Mouse (Mus musculus): Measurements from ENCODE around the gene Bpifb9b. TPM values are rescaled to one million over a fixed set of nuclear protein-coding genes. Genes with fewer than 3 reads are reported as not detected.
"Not testable (repeated sequence)": the region's sequence is repeated elsewhere in the genome, so short reads cannot be mapped to it uniquely, and the experiment has no call there.

The Bpifb9b gene
- polyA plus RNA-seq (2014; fragmentation: Nextera tagmentation; extraction: Ambion mirVana), result not detected in 2 replicates

DNA sequence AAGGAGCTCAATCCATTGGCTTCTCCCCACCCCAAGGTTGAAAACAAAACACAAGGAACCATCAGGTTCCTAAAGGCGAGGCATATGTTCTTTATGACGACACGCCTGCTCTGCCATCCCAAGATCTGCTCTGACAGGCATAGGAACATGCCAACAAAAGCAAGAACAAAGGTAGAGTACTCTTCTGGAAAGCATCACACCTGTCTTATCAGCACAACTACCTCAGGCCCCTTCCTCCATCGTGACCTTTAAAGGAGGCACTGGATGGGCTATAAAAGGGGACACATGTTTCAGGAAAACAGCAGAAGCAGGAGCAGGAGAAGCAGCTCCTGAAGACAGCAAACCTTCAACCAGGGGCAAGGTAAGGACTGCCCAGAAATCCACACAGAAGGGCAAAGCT is at the start of gene Bpifb9b:
Gene Bpifb9b (plus strand): TSS at position 301 of the 400 bp plus-strand sequence.
- not testable (repeated sequence) for ATAC-seq (ENCODE audit: low read depth); H3K4me2 ChIP-seq (ENCODE audit: low read depth, low read length); H3K9me3 ChIP-seq (ENCODE audit: control insufficient read depth, low read length); H3K27ac ChIP-seq (ENCODE audit: low read depth, low read length); H3K4me1 ChIP-seq (ENCODE audit: control insufficient read depth, insufficient read depth, low read length); H3K9ac ChIP-seq (replicated peaks; ENCODE audit: low read depth, low read length); H3K36me3 ChIP-seq (ENCODE audit: control insufficient read depth, insufficient read depth, low read length); H3K4me3 ChIP-seq (ENCODE audit: low read depth, low read length); H3K27me3 ChIP-seq (ENCODE audit: control insufficient read depth, insufficient read depth, low read length)
- WGBS, result 86% methylated on average over 4 of the region's 4 CpGs

DNA sequence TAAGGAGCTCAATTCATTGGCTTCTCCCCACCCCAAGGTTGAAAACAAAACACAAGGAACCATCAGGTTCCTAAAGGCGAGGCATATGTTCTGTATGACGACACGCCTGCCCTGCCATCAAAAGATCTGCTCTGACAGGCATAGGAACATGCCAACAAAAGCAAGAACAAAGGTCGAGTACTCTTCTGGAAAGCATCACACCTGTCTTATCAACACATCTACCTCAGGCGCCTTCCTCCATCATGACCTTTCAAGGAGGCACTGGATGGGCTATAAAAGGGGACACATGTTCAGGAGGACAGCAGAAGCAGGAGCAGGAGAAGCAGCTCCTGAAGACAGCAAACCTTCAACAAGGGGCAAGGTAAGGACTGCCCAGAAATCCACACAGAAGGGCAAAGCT is 49.5 kb upstream of the Bpifb9b start, which contains the start of gene Bpifb9a:
Gene Bpifb9a (plus strand): TSS at position 301 of the 400 bp plus-strand sequence.
- 88% methylated on average over 5 of the region's 5 CpGs for WGBS
- H3K4me2 ChIP-seq (ENCODE audit: low read depth, low read length); H3K9me3 ChIP-seq (ENCODE audit: control insufficient read depth, low read length); H3K4me3 ChIP-seq (ENCODE audit: low read depth, low read length); H3K27ac ChIP-seq (ENCODE audit: low read depth, low read length); H3K27me3 ChIP-seq (ENCODE audit: control insufficient read depth, insufficient read depth, low read length); H3K36me3 ChIP-seq (ENCODE audit: control insufficient read depth, insufficient read depth, low read length); ATAC-seq (ENCODE audit: low read depth); H3K9ac ChIP-seq (replicated peaks; ENCODE audit: low read depth, low read length); H3K4me1 ChIP-seq (ENCODE audit: control insufficient read depth, insufficient read depth, low read length): not testable (repeated sequence)

DNA sequence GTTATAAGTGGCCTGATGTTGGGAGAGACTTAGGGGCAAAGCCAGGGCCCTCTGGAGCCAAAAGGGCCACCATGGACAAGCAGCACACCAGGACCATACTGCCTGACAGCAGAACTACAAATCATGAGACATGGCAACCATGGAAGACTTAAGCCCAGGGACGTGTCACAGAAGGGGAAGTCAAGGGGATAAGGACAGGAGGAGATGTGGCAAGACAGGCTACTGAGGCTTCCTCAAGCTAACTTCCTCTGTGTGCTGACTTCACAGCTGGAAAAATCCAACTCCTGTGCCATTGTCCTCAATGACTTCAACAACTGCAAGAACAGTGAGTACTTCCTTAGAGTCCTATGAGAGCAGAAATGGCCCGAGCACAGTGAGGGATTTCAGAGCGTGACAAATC is 42.6 kb upstream of the Bpifb9b start:
- H3K9ac ChIP-seq (replicated peaks; ENCODE audit: low read depth, low read length); H3K4me2 ChIP-seq (ENCODE audit: low read depth, low read length); ATAC-seq (ENCODE audit: low read depth); H3K4me3 ChIP-seq (ENCODE audit: low read depth, low read length); H3K9me3 ChIP-seq (ENCODE audit: control insufficient read depth, low read length); H3K27ac ChIP-seq (ENCODE audit: low read depth, low read length); H3K4me1 ChIP-seq (ENCODE audit: control insufficient read depth, insufficient read depth, low read length); H3K36me3 ChIP-seq (ENCODE audit: control insufficient read depth, insufficient read depth, low read length); H3K27me3 ChIP-seq (ENCODE audit: control insufficient read depth, insufficient read depth, low read length): not testable (repeated sequence)
- WGBS, result 70% methylated on average over 2 of the region's 3 CpGs

DNA sequence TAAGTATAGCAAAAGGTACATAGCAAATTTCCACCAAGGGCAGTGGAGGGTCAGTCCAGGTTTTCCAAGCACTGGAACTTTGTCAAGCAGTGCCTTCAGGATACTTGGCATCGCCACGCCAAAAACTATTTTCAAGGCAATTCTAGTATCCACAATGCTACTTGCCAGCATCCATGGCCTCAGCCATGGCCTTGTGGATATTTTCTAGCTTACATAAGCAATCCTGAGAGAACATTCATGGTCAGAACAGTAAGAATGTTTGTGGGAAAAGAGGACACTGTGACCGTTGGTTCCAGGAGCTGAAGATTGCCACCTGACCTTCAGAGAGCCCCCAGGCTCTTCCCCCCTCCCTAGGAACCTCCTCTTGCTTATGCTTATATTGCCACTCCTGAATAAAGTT is 15.2 kb upstream of the Bpifb9b start:
- H3K4me3 ChIP-seq (ENCODE audit: low read depth, low read length); H3K9me3 ChIP-seq (ENCODE audit: control insufficient read depth, low read length); H3K4me1 ChIP-seq (ENCODE audit: control insufficient read depth, insufficient read depth, low read length); H3K36me3 ChIP-seq (ENCODE audit: control insufficient read depth, insufficient read depth, low read length); H3K4me2 ChIP-seq (ENCODE audit: low read depth, low read length); H3K9ac ChIP-seq (replicated peaks; ENCODE audit: low read depth, low read length); ATAC-seq (ENCODE audit: low read depth); H3K27me3 ChIP-seq (ENCODE audit: control insufficient read depth, insufficient read depth, low read length); H3K27ac ChIP-seq (ENCODE audit: low read depth, low read length): not testable (repeated sequence)
- 87% methylated on average over 3 of the region's 3 CpGs for WGBS

DNA sequence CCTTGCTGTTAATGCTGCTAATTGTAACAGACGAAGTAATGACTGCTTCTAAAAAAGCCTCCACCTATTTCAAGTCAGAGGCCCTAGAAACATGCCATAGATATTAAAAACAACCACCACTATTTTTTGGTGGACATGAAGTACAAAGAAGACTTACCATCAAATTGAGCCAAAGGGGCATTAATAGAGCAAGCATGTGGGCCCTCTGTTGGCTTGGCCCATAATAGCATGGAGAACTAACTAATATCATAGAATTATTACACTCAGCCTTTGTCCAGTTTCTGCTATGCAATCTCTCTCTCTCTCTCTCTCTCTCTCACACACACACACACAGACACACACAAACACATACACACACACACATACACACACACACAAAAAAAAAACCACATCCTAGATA is 14.2 kb upstream of the Bpifb9b start:
- ATAC-seq (ENCODE audit: low read depth), result no peak
- 67% methylated on average over 1 of the region's 1 CpGs for WGBS
- H3K9me3 ChIP-seq (ENCODE audit: control insufficient read depth, low read length), result no peaks in the 10 kb centered on the region
- no peaks in the 10 kb centered on the region for H3K27me3 ChIP-seq (ENCODE audit: control insufficient read depth, insufficient read depth, low read length)
- H3K4me3 ChIP-seq (ENCODE audit: low read depth, low read length), result no peak overlapping the region
- no peaks in the 10 kb centered on the region for H3K4me1 ChIP-seq (ENCODE audit: control insufficient read depth, insufficient read depth, low read length)
- H3K27ac ChIP-seq (ENCODE audit: low read depth, low read length), result no peak overlapping the region
- H3K36me3 ChIP-seq (ENCODE audit: control insufficient read depth, insufficient read depth, low read length), result no peaks in the 10 kb centered on the region
- no peak overlapping the region for H3K4me2 ChIP-seq (ENCODE audit: low read depth, low read length)
- H3K9ac ChIP-seq (replicated peaks; ENCODE audit: low read depth, low read length), result no peak overlapping the region

DNA sequence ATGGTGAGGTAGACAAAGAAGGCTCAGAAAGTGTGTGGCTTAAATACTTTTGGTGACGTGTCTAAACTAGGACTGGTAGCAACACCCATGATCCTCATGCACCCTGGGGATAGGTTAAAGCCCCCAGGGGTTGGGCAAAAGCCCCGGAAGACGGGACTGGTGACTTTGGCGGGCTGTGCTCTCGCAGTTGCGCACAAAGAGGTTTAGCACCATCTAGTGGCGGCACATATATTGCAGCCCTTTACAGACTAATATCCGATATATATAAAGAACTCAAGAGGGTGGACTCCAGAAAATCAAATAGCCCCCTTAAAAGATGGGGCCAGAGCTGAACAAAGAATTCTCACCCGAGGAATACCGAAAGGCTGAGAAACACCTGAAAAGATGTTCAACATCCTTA is 12.3 kb upstream of the Bpifb9b start:
- not testable (repeated sequence) for H3K4me3 ChIP-seq (ENCODE audit: low read depth, low read length); H3K36me3 ChIP-seq (ENCODE audit: control insufficient read depth, insufficient read depth, low read length); H3K9me3 ChIP-seq (ENCODE audit: control insufficient read depth, low read length); H3K4me2 ChIP-seq (ENCODE audit: low read depth, low read length); H3K9ac ChIP-seq (replicated peaks; ENCODE audit: low read depth, low read length); ATAC-seq (ENCODE audit: low read depth); H3K4me1 ChIP-seq (ENCODE audit: control insufficient read depth, insufficient read depth, low read length); H3K27me3 ChIP-seq (ENCODE audit: control insufficient read depth, insufficient read depth, low read length); H3K27ac ChIP-seq (ENCODE audit: low read depth, low read length)
- 4% methylated on average over 10 of the region's 10 CpGs for WGBS

DNA sequence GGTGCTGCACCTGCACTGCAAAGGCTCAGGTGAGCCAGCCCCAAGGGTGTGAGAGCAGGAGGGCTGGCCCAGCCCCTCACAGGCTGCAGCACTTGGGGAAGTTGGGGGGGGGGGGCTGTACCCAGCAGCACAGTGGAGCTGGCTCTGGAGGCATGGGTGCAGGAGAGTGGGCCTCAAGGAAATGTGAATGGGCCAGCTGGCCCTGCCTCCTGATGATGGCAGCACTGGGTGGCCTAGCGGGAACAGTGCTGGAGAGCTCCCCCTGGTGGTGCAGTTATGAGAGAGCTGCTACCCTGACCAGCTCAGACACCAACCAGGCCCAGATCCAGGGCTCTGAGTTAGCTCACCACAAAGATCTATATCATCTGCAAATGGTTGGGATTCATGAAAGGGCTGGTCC is 6.5 kb upstream of the Bpifb9b start:
- Histone ChIP-seq H3K9ac (replicated peaks; ENCODE audit: low read depth, low read length) (no peak overlapping the region), H3K27ac (ENCODE audit: low read depth, low read length) (no peak overlapping the region), H3K9me3 (ENCODE audit: control insufficient read depth, low read length) (no peaks in the 10 kb centered on the region), H3K36me3 (ENCODE audit: control insufficient read depth, insufficient read depth, low read length) (no peaks in the 10 kb centered on the region), H3K4me1 (ENCODE audit: control insufficient read depth, insufficient read depth, low read length) (no peaks in the 10 kb centered on the region), H3K4me2 (ENCODE audit: low read depth, low read length) (no peak overlapping the region), H3K27me3 (ENCODE audit: control insufficient read depth, insufficient read depth, low read length) (no peaks in the 10 kb centered on the region), H3K4me3 (ENCODE audit: low read depth, low read length) (no peak overlapping the region)
- ATAC-seq (ENCODE audit: low read depth), result no peak
- 7% methylated on average over 1 of the region's 1 CpGs for WGBS

DNA sequence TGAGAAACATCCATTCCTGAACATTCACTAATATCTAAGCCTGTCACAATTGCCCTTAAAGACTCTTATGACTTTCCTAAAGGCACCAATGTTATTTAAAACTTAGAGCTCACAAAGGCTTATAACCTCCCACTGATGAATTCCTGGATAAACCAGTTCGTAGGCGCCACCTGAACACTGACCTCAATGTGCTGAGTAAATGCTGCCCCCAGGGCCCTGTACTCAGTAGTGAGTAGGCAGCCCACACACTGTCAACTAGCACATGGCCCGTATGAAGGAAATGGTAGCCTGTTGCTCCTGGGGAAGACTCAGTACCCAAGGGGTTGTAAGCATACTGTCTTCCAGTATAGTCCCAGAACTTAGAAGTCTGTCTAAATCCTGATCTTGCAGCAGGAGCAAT is 5.3 kb upstream of the Bpifb9b start:
- 92% methylated on average over 3 of the region's 3 CpGs for WGBS
- Histone ChIP-seq H3K9ac (replicated peaks; ENCODE audit: low read depth, low read length) (no peak overlapping the region), H3K36me3 (ENCODE audit: control insufficient read depth, insufficient read depth, low read length) (no peaks in the 10 kb centered on the region), H3K27me3 (ENCODE audit: control insufficient read depth, insufficient read depth, low read length) (no peaks in the 10 kb centered on the region), H3K4me3 (ENCODE audit: low read depth, low read length) (no peak overlapping the region), H3K4me1 (ENCODE audit: control insufficient read depth, insufficient read depth, low read length) (no peaks in the 10 kb centered on the region), H3K9me3 (ENCODE audit: control insufficient read depth, low read length) (no peaks in the 10 kb centered on the region), H3K27ac (ENCODE audit: low read depth, low read length) (no peak overlapping the region), H3K4me2 (ENCODE audit: low read depth, low read length) (no peak overlapping the region)
- ATAC-seq (ENCODE audit: low read depth), result no peak

DNA sequence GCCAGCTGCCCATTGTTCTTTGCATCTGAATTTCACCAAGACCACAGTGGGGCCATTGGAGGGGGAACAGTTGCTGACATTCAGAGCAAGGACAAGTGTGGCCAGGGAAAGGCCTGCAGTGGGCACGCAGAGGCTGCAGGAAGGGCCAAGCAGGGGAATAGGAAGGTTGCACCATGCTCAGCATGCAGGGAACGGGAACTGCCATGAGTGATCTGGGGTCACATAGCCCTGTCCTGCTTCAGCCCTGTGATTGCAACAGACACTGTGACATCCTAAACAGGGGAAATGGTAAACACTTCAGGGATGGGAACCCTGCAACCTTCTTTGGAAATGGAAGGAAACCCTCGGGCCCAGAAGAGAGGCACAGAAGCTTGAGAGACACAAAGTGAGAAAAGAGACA is 2.4 kb upstream of the Bpifb9b start:
- not testable (repeated sequence) for H3K9ac ChIP-seq (replicated peaks; ENCODE audit: low read depth, low read length); H3K4me1 ChIP-seq (ENCODE audit: control insufficient read depth, insufficient read depth, low read length); ATAC-seq (ENCODE audit: low read depth); H3K9me3 ChIP-seq (ENCODE audit: control insufficient read depth, low read length); H3K36me3 ChIP-seq (ENCODE audit: control insufficient read depth, insufficient read depth, low read length); H3K4me3 ChIP-seq (ENCODE audit: low read depth, low read length); H3K4me2 ChIP-seq (ENCODE audit: low read depth, low read length); H3K27me3 ChIP-seq (ENCODE audit: control insufficient read depth, insufficient read depth, low read length); H3K27ac ChIP-seq (ENCODE audit: low read depth, low read length)
- WGBS, result 82% methylated on average over 1 of the region's 3 CpGs

DNA sequence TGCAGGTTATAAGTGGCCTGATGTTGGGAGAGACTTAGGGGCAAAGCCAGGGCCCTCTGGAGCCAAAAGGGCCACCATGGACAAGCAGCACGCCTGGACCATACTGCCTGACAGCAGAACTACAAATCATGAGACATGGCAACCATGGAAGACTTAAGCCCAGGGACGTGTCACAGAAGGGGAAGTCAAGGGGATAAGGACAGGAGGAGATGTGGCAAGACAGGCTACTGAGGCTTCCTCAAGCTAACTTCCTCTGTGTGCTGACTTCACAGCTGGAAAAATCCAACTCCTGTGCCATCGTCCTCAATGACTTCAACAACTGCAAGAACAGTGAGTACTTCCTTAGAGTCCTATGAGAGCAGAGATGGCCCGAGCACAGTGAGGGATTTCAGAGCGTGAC is 6.7 kb downstream of the Bpifb9b start:
- not testable (repeated sequence) for H3K9ac ChIP-seq (replicated peaks; ENCODE audit: low read depth, low read length); H3K27me3 ChIP-seq (ENCODE audit: control insufficient read depth, insufficient read depth, low read length); H3K4me3 ChIP-seq (ENCODE audit: low read depth, low read length); ATAC-seq (ENCODE audit: low read depth); H3K4me1 ChIP-seq (ENCODE audit: control insufficient read depth, insufficient read depth, low read length); H3K9me3 ChIP-seq (ENCODE audit: control insufficient read depth, low read length); H3K36me3 ChIP-seq (ENCODE audit: control insufficient read depth, insufficient read depth, low read length); H3K4me2 ChIP-seq (ENCODE audit: low read depth, low read length); H3K27ac ChIP-seq (ENCODE audit: low read depth, low read length)
- WGBS, result 79% methylated on average over 4 of the region's 5 CpGs

All from neural tube, embryonic 14.5 days (tissue).